Mouse (Mus musculus): ENCODE results near the gene Gm11756.
"Not testable (repeated sequence)": the region's sequence is repeated elsewhere in the genome, so short reads cannot be mapped to it uniquely, and the experiment has no call there.

Gene Gm11756

GRCm38 (mm10) chr4:73920660-73921059 lies at the start of gene Gm11756:
Gene Gm11756 (minus strand): TSS chr4:73920760.
- not testable (repeated sequence) for DNase-seq (ENCODE audit: low read depth, low spot score)

GRCm38 (mm10) chr4:73950375-73950896 lies 29.9 kb upstream of the Gm11756 start, which contains the start of gene 2310002L09Rik:
Gene 2310002L09Rik (minus strand): TSS chr4:73950846.
- no peak for DNase-seq (ENCODE audit: low read depth, low spot score)

- not testable (repeated sequence) for DNase-seq (ENCODE audit: low read depth, low spot score)
Measured at GRCm38 (mm10) chr4:73905853-73906252, 14.7 kb downstream of the Gm11756 start, which contains the start of gene Gm13871. Gene Gm13871 (minus strand): TSS chr4:73905953.

GRCm38 (mm10) chr4:73891012-73891411 lies 29.5 kb downstream of the Gm11756 start, which contains the start of gene Gm11757:
Gene Gm11757 (minus strand): TSS chr4:73891112.
- DNase-seq (ENCODE audit: low read depth, low spot score) = not testable (repeated sequence)

- DNase-seq (ENCODE audit: low read depth, low spot score) = not testable (repeated sequence)
Measured at GRCm38 (mm10) chr4:73876166-73876565, 44.4 kb downstream of the Gm11756 start, which contains the start of gene Gm11758. Gene Gm11758 (minus strand): TSS chr4:73876266.
